Mouse (Mus musculus) testis, adult 10 weeks (tissue): ENCODE data around the gene Ptpn18. TPM values are rescaled to one million over a fixed set of nuclear protein-coding genes. Genes with fewer than 3 reads are reported as not detected.

ENCODE experiments used
- polyA plus RNA-seq: library from polyadenylated mRNA; stranded (reverse); fragments of 350-450 nt; fragmentation: Illumina TruSeq; extraction: RNeasy Lipid Tissue Mini Kit (QIAGEN cat#74804); gene quantifications from one replicate; pipeline ENCODE4 v1.2.3, GENCODE M21; 2014; ENCODE audit warnings: low read depth, low replicate concordance

The Ptpn18 gene
- polyA plus RNA-seq = not detected

GRCm38 (mm10) chr1:34459284-34460060 lies at the start of gene Ptpn18:
Gene Ptpn18, plus strand, starts transcription at chr1:34459762.

DNA sequence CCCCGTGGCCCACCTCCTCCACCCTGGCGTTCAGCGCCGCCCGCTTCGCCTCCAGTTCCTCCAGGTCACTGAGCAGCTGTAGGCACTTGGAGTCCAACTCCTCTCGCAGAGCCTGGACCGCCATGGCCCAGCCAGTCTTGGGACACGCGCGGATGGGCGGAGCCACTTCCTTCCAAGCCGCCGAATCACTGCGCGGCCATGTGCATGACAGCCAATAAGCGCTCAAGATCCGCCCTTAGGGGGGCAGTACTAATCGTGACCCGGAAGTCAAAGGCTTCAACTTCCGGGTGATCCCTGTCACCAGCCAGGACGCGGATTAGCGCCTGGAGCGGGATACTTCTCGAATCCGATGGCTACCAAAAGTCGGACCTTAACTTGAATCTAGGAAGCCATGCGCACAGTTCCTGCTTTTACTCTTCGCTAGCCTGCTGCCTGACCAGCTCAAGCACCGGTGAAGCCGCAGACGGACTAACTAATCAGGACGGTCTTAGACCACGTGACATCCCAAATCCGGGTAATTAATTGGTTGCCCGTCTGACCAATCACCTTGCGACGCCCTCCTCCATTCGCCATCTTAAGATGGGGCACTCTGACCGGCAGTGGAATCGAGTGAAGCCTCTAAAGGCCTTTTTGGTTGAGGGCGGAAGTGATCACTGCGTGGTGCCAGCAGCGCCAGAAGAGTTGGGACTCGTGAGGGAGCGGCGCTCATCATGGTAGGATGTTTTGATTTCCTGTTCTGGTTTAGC lies 20.2 kb upstream of the Ptpn18 start, which contains the start of the genes Ccdc115 and Imp4:
Gene Ccdc115, minus strand, starts transcription at position 458 of the 746 bp plus-strand sequence.
Gene Imp4, plus strand, starts transcription at position 637 of the 746 bp plus-strand sequence.

Other genes with a start within 250 kb of the Ptpn18 start
- 17.5 TPM for gene Ccdc115, start 20.1 kb upstream of the Ptpn18 start, polyA plus RNA-seq
- 5.4 TPM for gene Imp4, start 19.9 kb upstream of the Ptpn18 start, polyA plus RNA-seq
- gene Prss39, start 38.6 kb downstream of the Ptpn18 start, polyA plus RNA-seq = 45.6 TPM
- gene Cfc1, start 75.9 kb downstream of the Ptpn18 start, polyA plus RNA-seq = not detected
- 37.3 TPM for gene Prss40, start 101.2 kb downstream of the Ptpn18 start, polyA plus RNA-seq
- 0.10 TPM for gene Amer3, start 119.9 kb downstream of the Ptpn18 start, polyA plus RNA-seq